Mouse (Mus musculus): ENCODE data around the gene Msi2. TPM values are rescaled to one million over a fixed set of nuclear protein-coding genes. Genes with fewer than 3 reads are reported as not detected.

Msi2 gene
- polyA plus RNA-seq, 1 experiment from 2014 or later: 25.6 TPM

GRCm38 (mm10) chr11:88552987-88553386, 165.3 kb downstream of the Msi2 start:
- WGBS: 21% methylated on average over 8 of the region's 8 CpGs
- Histone ChIP-seq H3K27me3 (ENCODE audit: control insufficient read depth, insufficient read depth, low read length) (no peaks in the 10 kb centered on the region), H3K36me3 (ENCODE audit: control insufficient read depth, insufficient read depth, low read length) (no peaks in the 10 kb centered on the region), H3K9ac (replicated peaks; ENCODE audit: low read depth, low read length) (no peak overlapping the region), H3K4me1 (ENCODE audit: control insufficient read depth, insufficient read depth, low read length) (peaks cover 69% of the 10 kb centered on the region), H3K4me3 (ENCODE audit: low read depth, low read length) (no peak overlapping the region), H3K4me2 (ENCODE audit: low read depth, low read length) (no peak overlapping the region), H3K27ac (ENCODE audit: low read depth, low read length) (peak overlapping the region; percentile 44; the same call in 1 of the 2 replicates), H3K9me3 (ENCODE audit: control insufficient read depth, low read length) (no peaks in the 10 kb centered on the region)
- ATAC-seq (ENCODE audit: low read depth): no peak

- Histone ChIP-seq H3K27ac (ENCODE audit: low read depth, low read length) (no peak overlapping the region), H3K36me3 (ENCODE audit: control insufficient read depth, insufficient read depth, low read length) (no peaks in the 10 kb centered on the region), H3K9ac (replicated peaks; ENCODE audit: low read depth, low read length) (no peak overlapping the region), H3K27me3 (ENCODE audit: control insufficient read depth, insufficient read depth, low read length) (no peaks in the 10 kb centered on the region), H3K9me3 (ENCODE audit: control insufficient read depth, low read length) (no peaks in the 10 kb centered on the region), H3K4me3 (ENCODE audit: low read depth, low read length) (no peak overlapping the region), H3K4me1 (ENCODE audit: control insufficient read depth, insufficient read depth, low read length) (peaks cover 73% of the 10 kb centered on the region), H3K4me2 (ENCODE audit: low read depth, low read length) (no peak overlapping the region)
- 55% methylated on average over 6 of the region's 6 CpGs for WGBS
- ATAC-seq (ENCODE audit: low read depth): no peak
These were observed 165.9 kb downstream of the Msi2 start for GRCm38 (mm10) chr11:88552385-88552784.

GRCm38 (mm10) chr11:88551034-88551433, 167.3 kb downstream of the Msi2 start:
- 10% methylated on average over 3 of the region's 3 CpGs for WGBS
- Histone ChIP-seq H3K4me3 (ENCODE audit: low read depth, low read length) (no peak overlapping the region), H3K27ac (ENCODE audit: low read depth, low read length) (peak overlapping the region; percentile 50; the same call in 1 of the 2 replicates), H3K27me3 (ENCODE audit: control insufficient read depth, insufficient read depth, low read length) (no peaks in the 10 kb centered on the region), H3K4me2 (ENCODE audit: low read depth, low read length) (no peak overlapping the region), H3K36me3 (ENCODE audit: control insufficient read depth, insufficient read depth, low read length) (no peaks in the 10 kb centered on the region), H3K4me1 (ENCODE audit: control insufficient read depth, insufficient read depth, low read length) (peaks cover 69% of the 10 kb centered on the region), H3K9ac (replicated peaks; ENCODE audit: low read depth, low read length) (no peak overlapping the region), H3K9me3 (ENCODE audit: control insufficient read depth, low read length) (no peaks in the 10 kb centered on the region)
- peak; percentile 66; the same call in 1 of the 2 replicates for ATAC-seq (ENCODE audit: low read depth)

- H3K27ac ChIP-seq (ENCODE audit: low read depth, low read length): 0 out of 2 replicates have a peak overlapping the region, but pooled peaks have one; percentile 1
- no peaks in the 10 kb centered on the region for H3K36me3 ChIP-seq (ENCODE audit: control insufficient read depth, insufficient read depth, low read length)
- no peaks in the 10 kb centered on the region for H3K9me3 ChIP-seq (ENCODE audit: control insufficient read depth, low read length)
- H3K4me2 ChIP-seq (ENCODE audit: low read depth, low read length): no peak overlapping the region
- 60% methylated on average over 6 of the region's 6 CpGs for WGBS
- no peak overlapping the region for H3K4me3 ChIP-seq (ENCODE audit: low read depth, low read length)
- no peak for ATAC-seq (ENCODE audit: low read depth)
- no peaks in the 10 kb centered on the region for H3K27me3 ChIP-seq (ENCODE audit: control insufficient read depth, insufficient read depth, low read length)
- H3K9ac ChIP-seq (replicated peaks; ENCODE audit: low read depth, low read length): no peak overlapping the region
- H3K4me1 ChIP-seq (ENCODE audit: control insufficient read depth, insufficient read depth, low read length): peaks cover 62% of the 10 kb centered on the region
These were observed 168.0 kb downstream of the Msi2 start for GRCm38 (mm10) chr11:88550083-88550907.

- Histone ChIP-seq H3K9me3 (ENCODE audit: control insufficient read depth, low read length) (no peaks in the 10 kb centered on the region), H3K36me3 (ENCODE audit: control insufficient read depth, insufficient read depth, low read length) (no peaks in the 10 kb centered on the region), H3K4me2 (ENCODE audit: low read depth, low read length) (no peak overlapping the region), H3K4me3 (ENCODE audit: low read depth, low read length) (no peak overlapping the region), H3K27ac (ENCODE audit: low read depth, low read length) (no peak overlapping the region), H3K9ac (replicated peaks; ENCODE audit: low read depth, low read length) (no peak overlapping the region), H3K4me1 (ENCODE audit: control insufficient read depth, insufficient read depth, low read length) (peaks cover 60% of the 10 kb centered on the region), H3K27me3 (ENCODE audit: control insufficient read depth, insufficient read depth, low read length) (no peaks in the 10 kb centered on the region)
- WGBS: 80% methylated on average over 13 of the region's 13 CpGs
- no peak for ATAC-seq (ENCODE audit: low read depth)
These were observed 168.8 kb downstream of the Msi2 start for GRCm38 (mm10) chr11:88549529-88549900.

- H3K36me3 ChIP-seq (ENCODE audit: control insufficient read depth, insufficient read depth, low read length): no peaks in the 10 kb centered on the region
- no peaks in the 10 kb centered on the region for H3K9me3 ChIP-seq (ENCODE audit: control insufficient read depth, low read length)
- no peak overlapping the region for H3K9ac ChIP-seq (replicated peaks; ENCODE audit: low read depth, low read length)
- H3K4me3 ChIP-seq (ENCODE audit: low read depth, low read length): no peak overlapping the region
- no peak overlapping the region for H3K27ac ChIP-seq (ENCODE audit: low read depth, low read length)
- no peak overlapping the region for H3K4me2 ChIP-seq (ENCODE audit: low read depth, low read length)
- H3K4me1 ChIP-seq (ENCODE audit: control insufficient read depth, insufficient read depth, low read length): peaks cover 60% of the 10 kb centered on the region
- ATAC-seq (ENCODE audit: low read depth): no peak
- H3K27me3 ChIP-seq (ENCODE audit: control insufficient read depth, insufficient read depth, low read length): no peaks in the 10 kb centered on the region
- WGBS: 78% methylated on average over 6 of the region's 6 CpGs
These were observed 169.3 kb downstream of the Msi2 start for GRCm38 (mm10) chr11:88548832-88549528.

GRCm38 (mm10) chr11:88548423-88548822, 169.9 kb downstream of the Msi2 start:
- Histone ChIP-seq H3K27me3 (ENCODE audit: control insufficient read depth, insufficient read depth, low read length) (no peaks in the 10 kb centered on the region), H3K27ac (ENCODE audit: low read depth, low read length) (no peak overlapping the region), H3K9ac (replicated peaks; ENCODE audit: low read depth, low read length) (no peak overlapping the region), H3K4me1 (ENCODE audit: control insufficient read depth, insufficient read depth, low read length) (peaks cover 61% of the 10 kb centered on the region), H3K4me3 (ENCODE audit: low read depth, low read length) (no peak overlapping the region), H3K4me2 (ENCODE audit: low read depth, low read length) (no peak overlapping the region), H3K9me3 (ENCODE audit: control insufficient read depth, low read length) (no peaks in the 10 kb centered on the region), H3K36me3 (ENCODE audit: control insufficient read depth, insufficient read depth, low read length) (no peaks in the 10 kb centered on the region)
- ATAC-seq (ENCODE audit: low read depth): no peak
- 60% methylated on average over 7 of the region's 7 CpGs for WGBS

- Histone ChIP-seq H3K27me3 (ENCODE audit: control insufficient read depth, insufficient read depth, low read length) (no peaks in the 10 kb centered on the region), H3K27ac (ENCODE audit: low read depth, low read length) (no peak overlapping the region), H3K36me3 (ENCODE audit: control insufficient read depth, insufficient read depth, low read length) (no peaks in the 10 kb centered on the region), H3K9me3 (ENCODE audit: control insufficient read depth, low read length) (no peaks in the 10 kb centered on the region), H3K4me3 (ENCODE audit: low read depth, low read length) (no peak overlapping the region), H3K4me2 (ENCODE audit: low read depth, low read length) (no peak overlapping the region), H3K9ac (replicated peaks; ENCODE audit: low read depth, low read length) (no peak overlapping the region), H3K4me1 (ENCODE audit: control insufficient read depth, insufficient read depth, low read length) (peaks cover 52% of the 10 kb centered on the region)
- ATAC-seq (ENCODE audit: low read depth): no peak
- WGBS: 89% methylated on average over 6 of the region's 6 CpGs
These were observed 174.5 kb downstream of the Msi2 start for GRCm38 (mm10) chr11:88543771-88544170.

- Histone ChIP-seq H3K9ac (replicated peaks; ENCODE audit: low read depth, low read length) (no peak overlapping the region), H3K4me1 (ENCODE audit: control insufficient read depth, insufficient read depth, low read length) (peaks cover 51% of the 10 kb centered on the region), H3K27ac (ENCODE audit: low read depth, low read length) (no peak overlapping the region), H3K4me3 (ENCODE audit: low read depth, low read length) (no peak overlapping the region), H3K36me3 (ENCODE audit: control insufficient read depth, insufficient read depth, low read length) (no peaks in the 10 kb centered on the region), H3K4me2 (ENCODE audit: low read depth, low read length) (no peak overlapping the region), H3K9me3 (ENCODE audit: control insufficient read depth, low read length) (no peaks in the 10 kb centered on the region), H3K27me3 (ENCODE audit: control insufficient read depth, insufficient read depth, low read length) (no peaks in the 10 kb centered on the region)
- WGBS: 50% methylated on average over 3 of the region's 3 CpGs
- ATAC-seq (ENCODE audit: low read depth): no peak
These were observed 175.5 kb downstream of the Msi2 start for GRCm38 (mm10) chr11:88542817-88543216.

Measured in neural tube, embryonic 14.5 days (tissue).